Mouse (Mus musculus) ES-Bruce4 (cell line): ENCODE measurements around the gene D430041D05Rik. TPM values are rescaled to one million over a fixed set of nuclear protein-coding genes. Genes with fewer than 3 reads are reported as not detected.

Experiments
- H3K27ac ChIP-seq: 2 replicates; pipeline ENCODE4 v1.5.1; 2012; ENCODE audit warnings: low read length, inconsistent platforms; ENCODE audit not compliant: insufficient read depth
- H3K27me3 ChIP-seq: 2 replicates; pipeline ENCODE4 v1.6.1; 2012; ENCODE audit warnings: mild to moderate bottlenecking, low read length, inconsistent platforms; ENCODE audit not compliant: control insufficient read depth, poor library complexity, insufficient read depth, severe bottlenecking
- H3K36me3 ChIP-seq: 2 replicates; pipeline ENCODE4 v1.6.1; 2012; ENCODE audit warnings: inconsistent platforms, mild to moderate bottlenecking, low read length, moderate library complexity; ENCODE audit not compliant: control insufficient read depth, poor library complexity, insufficient read depth, severe bottlenecking
- H3K4me1 ChIP-seq: one replicate; pipeline ENCODE4 v1.8.1; 2011; ENCODE audit warnings: low read length; ENCODE audit not compliant: control insufficient read depth, insufficient read depth
- H3K4me3 ChIP-seq: 2 replicates; pipeline ENCODE4 v1.5.1; 2011; ENCODE audit warnings: low read depth, mild to moderate bottlenecking, low read length
- H3K9ac ChIP-seq: 2 replicates; pipeline ENCODE4 v1.6.1; 2012; ENCODE audit warnings: low read depth, mild to moderate bottlenecking, inconsistent platforms; ENCODE audit not compliant: poor library complexity, severe bottlenecking
- H3K9me3 ChIP-seq: replicated peaks from 2 replicates; pipeline ENCODE4 v1.6.1; 2012; ENCODE audit warnings: mild to moderate bottlenecking, low read length, inconsistent platforms; ENCODE audit not compliant: control insufficient read depth, poor library complexity, insufficient read depth, severe bottlenecking
- CTCF ChIP-seq: IDR thresholded peaks from one replicate; pipeline ENCODE4 v1.8.1; 2011; ENCODE audit warnings: low read depth, low read length
- EP300 ChIP-seq: IDR thresholded peaks from 2 replicates; pipeline ENCODE4 v1.6.1; 2011; ENCODE audit warnings: low read depth, low read length; ENCODE audit not compliant: insufficient read depth
- POLR2A ChIP-seq: IDR thresholded peaks from one replicate; pipeline ENCODE4 v1.8.1; 2011; ENCODE audit warnings: low read length; ENCODE audit not compliant: insufficient read depth
- polyA plus RNA-seq: library from polyadenylated mRNA; stranded (reverse); fragments of >200 nt; gene quantifications from 2 replicates; pipeline ENCODE4 v1.2.4, GENCODE M21; 2011; ENCODE audit warnings: low read depth; ENCODE audit not compliant: missing spikeins, insufficient read depth, insufficient read length

Gene D430041D05Rik
- polyA plus RNA-seq, 1 experiment, result 0.10 TPM

DNA sequence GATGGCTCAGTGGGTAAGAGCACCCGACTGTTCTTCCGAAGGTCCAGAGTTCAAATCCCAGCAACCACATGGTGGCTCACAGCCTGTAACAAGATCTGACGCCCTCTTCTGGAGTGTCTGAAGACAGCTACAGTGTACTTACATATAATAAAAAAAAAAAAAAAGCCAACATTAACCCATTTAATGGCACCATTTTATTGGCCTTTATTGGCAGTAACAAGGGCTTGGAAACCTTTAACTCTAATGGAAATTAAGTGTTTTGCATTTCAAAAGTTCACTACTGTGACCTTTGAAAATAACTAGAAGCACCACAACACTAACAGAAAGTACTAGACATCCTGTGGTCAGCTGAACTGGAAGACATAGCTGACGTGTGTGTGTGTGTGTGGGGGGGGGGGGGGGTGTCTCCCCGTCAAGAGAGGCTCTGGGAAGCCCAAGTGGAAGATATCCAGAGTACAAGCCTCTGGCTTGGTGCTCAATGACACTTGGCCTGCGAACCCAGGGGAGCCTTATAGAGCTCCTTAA, 39.1 kb downstream of the D430041D05Rik start:
- TF ChIP-seq CTCF, result no peak
- no peak for TF ChIP-seq POLR2A
- TF ChIP-seq EP300, result no peak
- Histone ChIP-seq H3K36me3 (no peaks in the 10 kb centered on the region), H3K9me3 (no peaks in the 10 kb centered on the region; the same call in 1 of the 2 replicates), H3K4me1 (no peaks in the 10 kb centered on the region), H3K4me3 (no peak overlapping the region), H3K27ac (no peak overlapping the region), H3K9ac (no peak overlapping the region), H3K27me3 (no peaks in the 10 kb centered on the region)

- H3K4me3 ChIP-seq, result no peak overlapping the region
- no peak overlapping the region for H3K27ac ChIP-seq
- no peaks in the 10 kb centered on the region for H3K9me3 ChIP-seq
- no peak overlapping the region for H3K9ac ChIP-seq
- H3K4me1 ChIP-seq, result no peaks in the 10 kb centered on the region
- H3K36me3 ChIP-seq, result no peaks in the 10 kb centered on the region
- TF ChIP-seq CTCF (no peak), EP300 (no peak), POLR2A (no peak)
- no peaks in the 10 kb centered on the region for H3K27me3 ChIP-seq
Observed at GRCm38 (mm10) chr2:104367836-104368298, 42.9 kb downstream of the D430041D05Rik start.

DNA sequence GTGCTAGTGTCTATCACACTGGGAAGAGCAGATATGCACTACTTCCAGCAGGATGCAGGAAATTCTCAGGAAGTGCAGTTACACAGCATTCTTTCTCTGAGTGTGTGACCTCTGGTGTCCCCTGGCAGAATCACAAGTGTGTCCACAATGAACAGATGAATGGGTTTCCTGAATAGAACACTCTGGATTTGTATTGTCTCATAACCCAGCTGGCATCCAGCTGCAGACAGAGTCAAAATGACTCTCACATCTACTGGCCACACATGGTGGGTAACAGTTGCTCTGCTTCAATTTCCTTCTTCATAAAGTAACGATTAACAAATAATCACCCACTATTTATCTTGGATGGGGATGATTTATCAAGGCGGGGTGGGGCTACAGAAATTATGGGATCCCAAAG, 43.5 kb downstream of the D430041D05Rik start:
- no peaks in the 10 kb centered on the region for H3K9me3 ChIP-seq
- no peaks in the 10 kb centered on the region for H3K36me3 ChIP-seq
- H3K4me3 ChIP-seq, result no peak overlapping the region
- H3K27ac ChIP-seq, result no peak overlapping the region
- no peak for TF ChIP-seq CTCF
- no peak overlapping the region for H3K9ac ChIP-seq
- no peaks in the 10 kb centered on the region for H3K4me1 ChIP-seq
- no peaks in the 10 kb centered on the region for H3K27me3 ChIP-seq

DNA sequence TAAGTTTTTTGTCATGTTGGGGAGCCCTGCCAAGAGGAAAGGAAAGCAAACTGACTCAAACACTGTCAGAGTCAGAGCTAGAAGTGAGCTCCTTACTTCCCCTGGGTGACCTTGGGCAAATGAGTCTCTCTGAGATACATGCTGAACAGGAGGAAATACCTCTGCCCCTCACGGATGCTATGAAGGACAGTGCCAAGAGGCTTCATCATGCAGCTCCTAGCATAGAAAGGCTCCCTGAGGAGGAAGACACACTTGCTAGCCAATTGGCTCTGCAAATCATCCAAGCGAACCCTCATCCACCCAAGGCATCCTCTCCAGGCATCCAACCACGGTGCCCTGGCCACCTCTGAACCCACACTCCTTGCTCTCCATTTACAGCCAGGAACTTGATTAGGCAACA, 51.5 kb downstream of the D430041D05Rik start:
- Histone ChIP-seq H3K9ac (no peak overlapping the region), H3K4me1 (no peaks in the 10 kb centered on the region), H3K36me3 (no peaks in the 10 kb centered on the region), H3K9me3 (no peaks in the 10 kb centered on the region), H3K27ac (no peak overlapping the region), H3K27me3 (no peaks in the 10 kb centered on the region), H3K4me3 (no peak overlapping the region)
- TF ChIP-seq CTCF, result no peak
- no peak for TF ChIP-seq POLR2A
- TF ChIP-seq EP300, result no peak

DNA sequence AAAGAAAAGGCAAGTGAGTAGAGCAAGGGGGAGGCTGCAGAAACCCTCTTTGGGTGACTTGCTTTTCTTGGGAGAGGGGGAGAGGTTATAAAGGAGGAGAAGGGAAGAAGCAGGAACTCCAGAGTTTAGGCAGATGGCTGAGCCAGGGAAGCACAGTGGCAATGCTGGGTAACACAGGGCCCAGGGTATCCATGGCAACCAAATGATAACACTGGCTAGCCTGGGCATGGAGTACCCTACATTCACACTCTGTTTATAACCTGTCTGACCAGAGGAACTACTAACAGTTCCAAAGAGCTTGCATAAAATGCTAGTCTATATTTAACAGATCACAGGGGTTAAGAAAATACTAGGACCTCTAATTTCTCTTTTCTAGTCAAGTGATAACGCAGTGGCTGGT, 51.9 kb downstream of the D430041D05Rik start:
- Histone ChIP-seq H3K9me3 (no peaks in the 10 kb centered on the region), H3K36me3 (no peaks in the 10 kb centered on the region), H3K4me1 (no peaks in the 10 kb centered on the region), H3K27ac (no peak overlapping the region), H3K27me3 (no peaks in the 10 kb centered on the region), H3K4me3 (no peak overlapping the region), H3K9ac (no peak overlapping the region)
- TF ChIP-seq EP300 (no peak), CTCF (no peak), POLR2A (no peak)

GRCm38 (mm10) chr2:104356531-104356930, 54.3 kb downstream of the D430041D05Rik start:
- H3K27ac ChIP-seq, result no peak overlapping the region
- H3K4me3 ChIP-seq, result no peak overlapping the region
- no peaks in the 10 kb centered on the region for H3K9me3 ChIP-seq
- H3K4me1 ChIP-seq, result no peaks in the 10 kb centered on the region
- H3K27me3 ChIP-seq, result no peaks in the 10 kb centered on the region
- H3K36me3 ChIP-seq, result no peaks in the 10 kb centered on the region
- no peak overlapping the region for H3K9ac ChIP-seq
- TF ChIP-seq EP300 (no peak), POLR2A (no peak), CTCF (no peak)
